Mouse (Mus musculus) small intestine, adult 10 weeks (tissue): ENCODE data around the gene Gm13278. TPM values are rescaled to one million over a fixed set of nuclear protein-coding genes. Genes with fewer than 3 reads are reported as not detected.

Experiments
- polyA plus RNA-seq: library from polyadenylated mRNA; stranded (reverse); fragments of 350-450 nt; fragmentation: Illumina TruSeq; extraction: RNeasy Lipid Tissue Mini Kit (QIAGEN cat#74804); gene quantifications from one replicate; pipeline ENCODE4 v1.2.3, GENCODE M21; 2014; ENCODE audit warnings: low replicate concordance

The Gm13278 gene
- polyA plus RNA-seq, 1 experiment from 2014 or later, result not detected

Other genes starting within 250 kb of the Gm13278 start
- gene Ifna15, start 233.3 kb upstream of the Gm13278 start, polyA plus RNA-seq, result not detected
- gene Ifna14, start 219.8 kb upstream of the Gm13278 start, polyA plus RNA-seq, result not detected
- not detected for gene Ifna9, start 199.2 kb upstream of the Gm13278 start, polyA plus RNA-seq
- gene Ifna12, start 188.2 kb upstream of the Gm13278 start, polyA plus RNA-seq, result not detected
- not detected for gene C87499, start 157.1 kb upstream of the Gm13278 start, polyA plus RNA-seq
- gene Ifna13, start 147.1 kb upstream of the Gm13278 start, polyA plus RNA-seq, result not detected
- not detected for gene Ifna16, start 114.6 kb upstream of the Gm13278 start, polyA plus RNA-seq
- gene Ifna2, start 107.6 kb upstream of the Gm13278 start, polyA plus RNA-seq, result not detected
- not detected for gene Ifnab, start 100.2 kb upstream of the Gm13278 start, polyA plus RNA-seq
- gene Gm26566, start 69.7 kb upstream of the Gm13278 start, polyA plus RNA-seq, result not detected
- gene Klhl9, start 69.1 kb upstream of the Gm13278 start, polyA plus RNA-seq, result 117 TPM
- gene Gm13271, start 36.7 kb upstream of the Gm13278 start, polyA plus RNA-seq, result not detected
- gene Gm13283, start 31.4 kb upstream of the Gm13278 start, polyA plus RNA-seq, result not detected
- not detected for gene Gm13290, start 17.7 kb upstream of the Gm13278 start, polyA plus RNA-seq
- gene Gm13289, start 14.6 kb upstream of the Gm13278 start, polyA plus RNA-seq, result not detected
- gene Gm13272, start 11.7 kb upstream of the Gm13278 start, polyA plus RNA-seq, result not detected
- gene Ifnz, start 9.4 kb upstream of the Gm13278 start, polyA plus RNA-seq, result not detected
- not detected for gene Gm13276, start 5.8 kb upstream of the Gm13278 start, polyA plus RNA-seq
- not detected for gene Gm13277, start 2.9 kb upstream of the Gm13278 start, polyA plus RNA-seq
- not detected for gene Gm13275, start 2.9 kb downstream of the Gm13278 start, polyA plus RNA-seq
- not detected for gene Gm13279, start 5.8 kb downstream of the Gm13278 start, polyA plus RNA-seq
- gene Gm13285, start 8.1 kb downstream of the Gm13278 start, polyA plus RNA-seq, result not detected
- not detected for gene Gm13287, start 11.7 kb downstream of the Gm13278 start, polyA plus RNA-seq
- gene Gm13288, start 14.0 kb downstream of the Gm13278 start, polyA plus RNA-seq, result not detected
- not detected for gene Ifna7, start 24.7 kb downstream of the Gm13278 start, polyA plus RNA-seq
- gene Ifna11, start 28.4 kb downstream of the Gm13278 start, polyA plus RNA-seq, result not detected
- not detected for gene Ifna6, start 35.9 kb downstream of the Gm13278 start, polyA plus RNA-seq
- gene Ifna5, start 44.0 kb downstream of the Gm13278 start, polyA plus RNA-seq, result not detected
- not detected for gene Ifna4, start 50.3 kb downstream of the Gm13278 start, polyA plus RNA-seq
- gene Ifna1, start 58.5 kb downstream of the Gm13278 start, polyA plus RNA-seq, result not detected
- not detected for gene Ifne, start 88.7 kb downstream of the Gm13278 start, polyA plus RNA-seq